Mouse (Mus musculus) cerebellum, adult 2 months (tissue): Measurements from ENCODE around the gene Atp5e. TPM values are rescaled to one million over a fixed set of nuclear protein-coding genes. Genes with fewer than 3 reads are reported as not detected.
A peak's percentile ranks its signal among the peaks of the same experiment; 100 is the strongest.

Experiments used
- DNase-seq, 2 experiments: peaks; one replicate each; pipeline ENCODE4 v3.0.0; 2021
- H3K27ac ChIP-seq: fragments of 200-500 bp; 2 replicates; pipeline ENCODE4 v1.5.1; 2012; ENCODE audit warnings: low read length, control low read depth, inconsistent platforms; ENCODE audit not compliant: insufficient read depth
- H3K27me3 ChIP-seq: fragments of 200-500 bp; 2 replicates; pipeline ENCODE4 v1.6.1; 2012; ENCODE audit warnings: inconsistent platforms, mild to moderate bottlenecking, low read length, moderate library complexity; ENCODE audit not compliant: control insufficient read depth, insufficient read depth
- H3K4me1 ChIP-seq: fragments of 200-500 bp; 2 replicates; pipeline ENCODE4 v1.6.1; 2011; ENCODE audit warnings: low read length; ENCODE audit not compliant: control insufficient read depth, insufficient read depth
- H3K4me3 ChIP-seq: fragments of 200-500 bp; replicated peaks from 2 replicates; pipeline ENCODE3; 2011; ENCODE audit warnings: mild to moderate bottlenecking, low read depth, low read length, control low read depth; ENCODE audit not compliant: insufficient read depth
- CTCF ChIP-seq: fragments of 200-500 bp; IDR thresholded peaks from 2 replicates; pipeline ENCODE4 v1.5.1; 2011; ENCODE audit warnings: low read depth, mild to moderate bottlenecking, control low read depth, low read length, moderate library complexity, borderline replicate concordance; ENCODE audit not compliant: insufficient read depth
- POLR2A ChIP-seq: fragments of 200-500 bp; IDR thresholded peaks from 2 replicates; pipeline ENCODE4 v1.6.1; 2011; ENCODE audit warnings: low read length, control low read depth, borderline replicate concordance; ENCODE audit not compliant: insufficient read depth
- WGBS: fragments of 180-500 bp; shearing (Covaris S2); methylation state at CpG from one replicate; pipeline ENCODE4 v1.1.7; 2018; 5-methylcytosine and 5-hydroxymethylcytosine counted together
- polyA plus RNA-seq: library from polyadenylated mRNA; depleted of rRNA; stranded (reverse); fragments of >200 nt; gene quantifications from 2 replicates; pipeline ENCODE4 v1.2.3, GENCODE M21; 2012; rRNA removed

Atp5e gene
- polyA plus RNA-seq: 679 and 697 TPM in 2 replicates

GRCm38 (mm10) chr2:174463789-174464523, at the start of gene Atp5e:
Gene Atp5e (minus strand): TSS chr2:174464105.
- no peaks in the 10 kb centered on the region for H3K27me3 ChIP-seq
- WGBS: 2% methylated on average over 48 of the region's 48 CpGs
- H3K27ac ChIP-seq: peak within 1 kb of the TSS; percentile 90
- peak within 1 kb of the TSS; percentile 91 for H3K4me3 ChIP-seq
- TF ChIP-seq CTCF: no peak
- TF ChIP-seq POLR2A: peak; percentile 46; the same call in 1 of the 2 replicates
- DNase-seq: peak; percentile 98 to 99
- no peaks in the 10 kb centered on the region for H3K4me1 ChIP-seq

GRCm38 (mm10) chr2:174509825-174510224, 45.9 kb upstream of the Atp5e start:
- Histone ChIP-seq H3K4me1 (no peaks in the 10 kb centered on the region), H3K27me3 (no peaks in the 10 kb centered on the region), H3K4me3 (no peak overlapping the region), H3K27ac (no peak overlapping the region)
- TF ChIP-seq POLR2A (no peak), CTCF (no peak)
- no peak for DNase-seq
- WGBS: 93% methylated on average over 8 of the region's 8 CpGs

GRCm38 (mm10) chr2:174507998-174508397, 44.1 kb upstream of the Atp5e start:
- H3K4me1 ChIP-seq: no peaks in the 10 kb centered on the region
- WGBS: 77% methylated on average over 4 of the region's 4 CpGs
- no peak for DNase-seq

DNA sequence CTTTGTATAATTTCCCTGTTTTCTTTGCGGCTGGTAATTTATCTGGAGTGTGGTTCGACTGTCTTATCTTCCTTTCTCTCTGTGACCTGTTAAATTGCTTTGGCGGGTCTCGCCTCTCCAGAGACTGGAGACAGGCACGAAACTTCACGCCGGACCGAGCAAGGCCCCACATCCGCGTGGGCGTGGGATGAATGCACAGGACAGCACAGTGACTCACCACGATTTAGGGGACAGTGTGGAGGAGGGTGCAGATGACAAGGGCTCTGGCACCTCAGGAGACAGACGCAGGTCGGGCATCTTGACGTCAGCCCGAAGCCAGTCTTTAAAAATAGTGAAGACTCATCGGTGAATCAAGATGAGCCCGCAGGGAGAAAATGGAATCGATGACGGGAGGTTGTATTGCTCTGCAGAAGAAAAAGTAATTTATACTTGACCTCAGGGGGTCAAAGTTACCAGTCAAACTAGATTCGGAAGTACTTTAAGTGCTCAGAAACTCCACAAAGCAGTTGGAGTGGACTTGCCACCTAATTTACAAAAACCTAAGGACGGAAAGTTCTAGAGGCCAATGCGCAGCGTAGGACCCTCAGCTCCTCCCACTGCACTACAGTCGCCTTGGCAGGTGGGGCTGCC, 39.0 kb upstream of the Atp5e start:
- H3K27ac ChIP-seq: no peak overlapping the region
- DNase-seq: no peak
- no peaks in the 10 kb centered on the region for H3K4me1 ChIP-seq

More at GRCm38 (mm10) chr2:174507998-174508397, 44.1 kb upstream of the Atp5e start:
- H3K27me3 ChIP-seq: no peaks in the 10 kb centered on the region
- no peak for TF ChIP-seq CTCF
- TF ChIP-seq POLR2A: no peak
- H3K4me3 ChIP-seq: no peak overlapping the region
- H3K27ac ChIP-seq: no peak overlapping the region

GRCm38 (mm10) chr2:174502321-174502720, 38.4 kb upstream of the Atp5e start:
- Histone ChIP-seq H3K27me3 (no peaks in the 10 kb centered on the region), H3K4me1 (no peaks in the 10 kb centered on the region), H3K4me3 (no peak overlapping the region), H3K27ac (no peak overlapping the region)
- TF ChIP-seq POLR2A (no peak), CTCF (no peak)
- 56% methylated on average over 5 of the region's 5 CpGs for WGBS
- no peak for DNase-seq

More for the DNA sequence above, 39.0 kb upstream of the Atp5e start:
- H3K4me3 ChIP-seq: no peak overlapping the region
- H3K27me3 ChIP-seq: no peaks in the 10 kb centered on the region
- 82% methylated on average over 25 of the region's 25 CpGs for WGBS
- TF ChIP-seq POLR2A (no peak), CTCF (no peak)

- 81% methylated on average over 8 of the region's 8 CpGs for WGBS
- no peak for DNase-seq
- no peak overlapping the region for H3K4me3 ChIP-seq
- H3K27me3 ChIP-seq: no peaks in the 10 kb centered on the region
- no peak overlapping the region for H3K27ac ChIP-seq
- TF ChIP-seq CTCF: no peak
- no peak for TF ChIP-seq POLR2A
- H3K4me1 ChIP-seq: no peaks in the 10 kb centered on the region
Measured at GRCm38 (mm10) chr2:174501517-174501916, 37.6 kb upstream of the Atp5e start.

DNA sequence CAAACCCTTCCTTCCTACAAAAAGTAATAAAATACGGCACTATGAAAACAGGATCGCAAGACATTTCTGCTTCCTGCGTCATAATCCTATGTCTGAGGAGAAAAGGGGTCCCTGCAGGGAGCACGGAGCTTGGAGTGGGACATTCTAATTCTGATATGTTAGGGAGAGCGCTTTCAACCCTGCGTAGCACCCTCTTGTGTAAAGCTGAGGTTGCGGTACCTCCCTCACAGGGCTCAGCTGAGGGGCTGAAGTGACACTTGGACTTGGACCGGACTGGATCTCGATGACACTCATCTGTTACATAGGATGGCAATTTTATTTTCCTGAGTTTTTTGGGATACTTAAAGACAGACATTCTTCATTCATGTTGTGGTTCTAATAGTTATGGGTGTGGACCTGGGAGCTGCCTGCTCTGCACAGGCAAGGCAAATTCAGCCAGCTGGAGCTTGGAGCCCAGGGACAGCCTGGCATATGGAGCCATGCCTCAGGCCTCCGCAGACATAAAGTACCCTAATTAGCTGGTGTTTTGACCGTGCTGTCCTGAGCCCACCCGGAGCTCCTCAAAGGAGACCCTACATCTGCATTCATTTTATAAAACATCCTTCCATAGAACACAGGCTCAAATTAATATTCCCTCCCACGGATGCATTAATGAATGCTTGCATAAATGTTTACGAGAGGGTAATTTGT, 37.1 kb upstream of the Atp5e start:
- Histone ChIP-seq H3K4me1 (no peaks in the 10 kb centered on the region), H3K4me3 (no peak overlapping the region), H3K27ac (no peak overlapping the region), H3K27me3 (no peaks in the 10 kb centered on the region)
- 82% methylated on average over 14 of the region's 14 CpGs for WGBS
- no peak for DNase-seq
- no peak for TF ChIP-seq POLR2A
- no peak for TF ChIP-seq CTCF

DNA sequence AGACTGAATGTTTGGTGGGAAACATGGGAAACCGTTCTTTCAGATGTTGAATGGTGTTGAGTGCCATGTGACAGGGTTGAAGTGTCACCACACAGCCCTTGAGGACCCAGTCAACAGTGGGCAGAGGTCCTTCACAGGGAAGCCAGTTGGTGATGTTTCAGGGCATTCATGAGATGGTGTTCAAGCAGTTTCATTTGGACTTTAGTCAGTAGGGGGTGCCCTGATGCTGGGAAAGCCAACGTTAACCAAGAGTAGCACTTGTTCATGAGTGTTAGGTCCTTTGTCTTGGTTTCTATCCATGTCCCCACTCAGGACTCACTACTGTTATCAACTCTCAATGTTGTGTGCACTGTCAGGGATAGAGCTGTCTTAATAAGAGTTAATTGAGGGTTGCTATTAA, 29.0 kb upstream of the Atp5e start:
- Histone ChIP-seq H3K27ac (no peak overlapping the region), H3K4me3 (no peak overlapping the region), H3K4me1 (no peaks in the 10 kb centered on the region), H3K27me3 (no peaks in the 10 kb centered on the region; the same call in 1 of the 2 replicates)
- no peak for DNase-seq
- TF ChIP-seq CTCF (no peak), POLR2A (no peak)
- 68% methylated on average over 2 of the region's 2 CpGs for WGBS
